Mouse (Mus musculus): ENCODE measurements at regions not wholly inside any gene's neighbourhood (a gene's known extent, or its start where the extent isn't known, plus 50 kb on each side); places are given as distances from the start of the nearest gene placed in this dataset.

GRCm38 (mm10) chr8:86325040-86325439 lies 255.4 kb downstream of the Abcc12 start:
- ChIA-PET POLR2A (no interaction called here), CTCF (no interaction called here)
- in situ Hi-C loops (cut with MboI; ENCODE audit: low pct_unique_long_range_greater_than_20kb), result no loop called here
- no peak for TF ChIP-seq CTCF (IDR thresholded peaks at IDR 0.05)
- no peaks in the 10 kb centered on the region for H3K27me3 ChIP-seq
- ATAC-seq (no peak), DNase-seq (ENCODE audit: low read depth, low spot score) (no peak)

- CTCF ChIA-PET, result interaction anchor here (1.2 kb wide), 1 partner anchor 9 kb away, joined by 3 read pairs; no protein-coding TSS in a partner anchor
Measured at GRCm38 (mm10) chr8:86324542-86324941, 255.9 kb downstream of the Abcc12 start.

GRCm38 (mm10) chr8:86323823-86324222 lies 256.7 kb downstream of the Abcc12 start:
- ATAC-seq, result no peak
- ChIA-PET CTCF (interaction anchor here (1.2 kb wide), 1 partner anchor 10 kb away, joined by 3 read pairs; no protein-coding TSS in a partner anchor), POLR2A (interaction anchor here (0.7 kb wide), 1 partner anchor 28 kb away, joined by 5 read pairs; no protein-coding TSS in a partner anchor)
- in situ Hi-C loops (cut with MboI; ENCODE audit: low pct_unique_long_range_greater_than_20kb), result no loop called here
- TF ChIP-seq CTCF (IDR thresholded peaks at IDR 0.05), result no peak
- no peak for DNase-seq (ENCODE audit: low read depth, low spot score)
- no peaks in the 10 kb centered on the region for H3K27me3 ChIP-seq

More at GRCm38 (mm10) chr8:86324542-86324941, 255.9 kb downstream of the Abcc12 start:
- H3K27me3 ChIP-seq, result no peaks in the 10 kb centered on the region
- DNase-seq (ENCODE audit: low read depth, low spot score) (no peak), ATAC-seq (no peak)
- POLR2A ChIA-PET, result no interaction called here
- TF ChIP-seq CTCF (IDR thresholded peaks at IDR 0.05), result no peak
- in situ Hi-C loops (cut with MboI; ENCODE audit: low pct_unique_long_range_greater_than_20kb), result no loop called here

GRCm38 (mm10) chr8:86322494-86322893 lies 258.0 kb downstream of the Abcc12 start:
- ChIA-PET CTCF (no interaction called here), POLR2A (interaction anchor here (0.7 kb wide), 1 partner anchor 21 kb away, joined by 5 read pairs; no protein-coding TSS in a partner anchor)
- DNase-seq (ENCODE audit: low read depth, low spot score), result no peak
- no peak for TF ChIP-seq CTCF (IDR thresholded peaks at IDR 0.05)
- in situ Hi-C loops (cut with MboI; ENCODE audit: low pct_unique_long_range_greater_than_20kb), result no loop called here
- H3K27me3 ChIP-seq, result no peaks in the 10 kb centered on the region
- no peak for ATAC-seq

GRCm38 (mm10) chr8:86320938-86321337 lies 259.5 kb downstream of the Abcc12 start:
- DNase-seq (ENCODE audit: low read depth, low spot score), result no peak
- CTCF ChIA-PET, result no interaction called here
- in situ Hi-C loops (cut with MboI; ENCODE audit: low pct_unique_long_range_greater_than_20kb), result no loop called here
- no peak for TF ChIP-seq CTCF (IDR thresholded peaks at IDR 0.05)
- POLR2A ChIA-PET, result no interaction called here
- no peak for ATAC-seq
- H3K27me3 ChIP-seq, result no peaks in the 10 kb centered on the region

GRCm38 (mm10) chr8:86318531-86318930 lies 262.0 kb downstream of the Abcc12 start:
- POLR2A ChIA-PET, result no interaction called here
- CTCF ChIA-PET, result interaction anchor here (0.8 to 0.9 kb wide), 2 partner anchors 11 to 64 kb away, joined by 3 read pairs; no protein-coding TSS in a partner anchor
- peak; percentile 51 for DNase-seq (ENCODE audit: low read depth, low spot score)
- no peaks in the 10 kb centered on the region for H3K27me3 ChIP-seq
- TF ChIP-seq CTCF (IDR thresholded peaks at IDR 0.05), result no peak
- in situ Hi-C loops (cut with MboI; ENCODE audit: low pct_unique_long_range_greater_than_20kb), result no loop called here
- ATAC-seq, result peak; percentile 35

GRCm38 (mm10) chr8:86316236-86316635 lies 264.2 kb downstream of the Abcc12 start:
- H3K27me3 ChIP-seq, result no peaks in the 10 kb centered on the region
- no peak for TF ChIP-seq CTCF (IDR thresholded peaks at IDR 0.05)
- ChIA-PET POLR2A (no interaction called here), CTCF (interaction anchor here (2.1 kb wide), 1 partner anchor 14 kb away, joined by 5 read pairs; no protein-coding TSS in a partner anchor)
- ATAC-seq (no peak), DNase-seq (ENCODE audit: low read depth, low spot score) (no peak)
- in situ Hi-C loops (cut with MboI; ENCODE audit: low pct_unique_long_range_greater_than_20kb), result no loop called here

- ATAC-seq (no peak), DNase-seq (ENCODE audit: low read depth, low spot score) (no peak)
- ChIA-PET CTCF (no interaction called here), POLR2A (interaction anchor here (0.6 kb wide), 1 partner anchor 84 kb away, joined by 7 read pairs; no protein-coding TSS in a partner anchor)
- no peaks in the 10 kb centered on the region for H3K27me3 ChIP-seq
- no peak for TF ChIP-seq CTCF (IDR thresholded peaks at IDR 0.05)
- in situ Hi-C loops (cut with MboI; ENCODE audit: low pct_unique_long_range_greater_than_20kb), result no loop called here
Measured at GRCm38 (mm10) chr8:86309460-86309859, 271.0 kb downstream of the Abcc12 start.

- ChIA-PET CTCF (no interaction called here), POLR2A (no interaction called here)
- ATAC-seq, result no peak
- no peaks in the 10 kb centered on the region for H3K27me3 ChIP-seq
- no peak for DNase-seq (ENCODE audit: low read depth, low spot score)
- no peak for TF ChIP-seq CTCF (IDR thresholded peaks at IDR 0.05)
- in situ Hi-C loops (cut with MboI; ENCODE audit: low pct_unique_long_range_greater_than_20kb), result no loop called here
Measured at GRCm38 (mm10) chr8:86307339-86307738, 273.1 kb downstream of the Abcc12 start.

- CTCF ChIA-PET, result interaction anchor here (1.1 kb wide), 1 partner anchor 21 kb away, joined by 3 read pairs; no protein-coding TSS in a partner anchor
- no peaks in the 10 kb centered on the region for H3K27me3 ChIP-seq
- DNase-seq (ENCODE audit: low read depth, low spot score) (no peak), ATAC-seq (no peak)
- no peak for TF ChIP-seq CTCF (IDR thresholded peaks at IDR 0.05)
- in situ Hi-C loops (cut with MboI; ENCODE audit: low pct_unique_long_range_greater_than_20kb), result no loop called here
- POLR2A ChIA-PET, result interaction anchor here (0.5 kb wide), 1 partner anchor 74 kb away, joined by 3 read pairs; no protein-coding TSS in a partner anchor
Measured at GRCm38 (mm10) chr8:86301885-86302509, 278.5 kb downstream of the Abcc12 start.

GRCm38 (mm10) chr8:86288713-86289384 lies 291.6 kb downstream of the Abcc12 start:
- POLR2A ChIA-PET, result interaction anchor here (1.4 kb wide), 1 partner anchor 55 kb away, joined by 3 read pairs; no protein-coding TSS in a partner anchor
- peak; percentile 88 for DNase-seq (ENCODE audit: low read depth, low spot score)
- CTCF ChIA-PET, result no interaction called here
- ATAC-seq, result peak; percentile 96
- TF ChIP-seq CTCF (IDR thresholded peaks at IDR 0.05), result no peak
- in situ Hi-C loops (cut with MboI; ENCODE audit: low pct_unique_long_range_greater_than_20kb), result no loop called here
- H3K27me3 ChIP-seq, result no peaks in the 10 kb centered on the region
